Mouse (Mus musculus) myocyte (in vitro differentiated cells): ENCODE data around the gene Creld2.

Source experiments
- E2F4 ChIP-seq: IDR thresholded peaks from one replicate; pipeline ENCODE4 v1.6.1; 2011; ENCODE audit warnings: mild to moderate bottlenecking, control low read depth, moderate library complexity; ENCODE audit not compliant: insufficient read depth
- POLR2A ChIP-seq: IDR thresholded peaks from one replicate; pipeline ENCODE4 v1.6.1; 2011; ENCODE audit warnings: low read depth, mild to moderate bottlenecking, control low read depth, moderate library complexity; ENCODE audit not compliant: insufficient read length
- TCF12 ChIP-seq: IDR thresholded peaks from one replicate; pipeline ENCODE4 v1.6.1; 2011; ENCODE audit warnings: mild to moderate bottlenecking, control low read depth; ENCODE audit not compliant: poor library complexity, insufficient read depth, severe bottlenecking
- TCF3 ChIP-seq: IDR thresholded peaks from one replicate; pipeline ENCODE4 v1.6.1; 2011; ENCODE audit warnings: low read depth, control low read depth; ENCODE audit not compliant: insufficient read length
- USF1 ChIP-seq: IDR thresholded peaks from one replicate; pipeline ENCODE4 v1.6.1; 2011; ENCODE audit warnings: low read depth, mild to moderate bottlenecking, control low read depth, moderate library complexity

DNA sequence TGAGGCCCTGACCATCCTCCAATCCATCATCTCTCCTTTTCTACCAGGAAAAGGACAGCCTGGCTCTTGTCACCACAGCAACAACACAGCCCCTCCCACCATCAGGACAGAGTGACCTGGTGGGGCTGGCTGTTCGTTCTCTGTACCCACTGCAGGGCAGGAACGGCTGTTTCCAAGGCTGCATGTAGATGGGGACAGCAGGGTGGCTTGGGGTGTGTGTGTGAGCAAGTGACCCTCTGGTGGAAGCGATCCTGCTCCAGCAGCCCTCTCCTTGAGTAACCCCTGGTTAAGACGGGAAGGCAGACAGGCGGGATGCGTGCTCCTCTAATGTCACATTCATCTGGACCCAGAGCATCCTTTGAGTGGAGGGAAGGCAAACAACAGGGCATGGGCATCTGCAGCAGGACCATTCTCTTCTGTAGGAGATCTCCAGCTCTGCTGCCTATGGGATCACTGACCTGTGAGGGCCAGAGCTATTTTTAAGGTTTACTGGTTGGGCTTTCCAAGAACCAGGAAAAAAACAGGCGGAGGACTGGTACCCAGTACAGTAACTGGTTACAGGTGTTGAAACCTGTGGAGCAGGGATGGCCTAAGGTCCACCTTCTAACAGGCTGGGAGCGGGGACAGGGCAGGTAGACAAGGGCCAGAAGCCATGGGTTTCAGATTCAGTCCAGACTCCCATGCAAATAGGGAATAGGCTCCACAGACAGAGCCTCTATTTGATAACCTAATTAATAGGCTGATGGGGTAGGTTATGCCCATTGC, 39.9 kb downstream of the Creld2 start:
- TF ChIP-seq TCF3: no peak
- TF ChIP-seq E2F4: no peak
- TF ChIP-seq POLR2A: no peak
- TF ChIP-seq TCF12: no peak
- no peak for TF ChIP-seq USF1
